Mouse (Mus musculus) skeletal muscle tissue, postnatal 0 days (tissue): ENCODE data around the gene Psg26. TPM values are rescaled to one million over a fixed set of nuclear protein-coding genes. Genes with fewer than 3 reads are reported as not detected.

Experiments used
- polyA plus RNA-seq: library from polyadenylated mRNA; unstranded; fragments of >200 nt; fragmentation: Nextera tagmentation; extraction: Ambion mirVana; gene quantifications from 2 replicates; pipeline ENCODE4 v1.2.1, GENCODE M21; 2015

The Psg26 gene
- polyA plus RNA-seq, result not detected in 2 replicates

DNA sequence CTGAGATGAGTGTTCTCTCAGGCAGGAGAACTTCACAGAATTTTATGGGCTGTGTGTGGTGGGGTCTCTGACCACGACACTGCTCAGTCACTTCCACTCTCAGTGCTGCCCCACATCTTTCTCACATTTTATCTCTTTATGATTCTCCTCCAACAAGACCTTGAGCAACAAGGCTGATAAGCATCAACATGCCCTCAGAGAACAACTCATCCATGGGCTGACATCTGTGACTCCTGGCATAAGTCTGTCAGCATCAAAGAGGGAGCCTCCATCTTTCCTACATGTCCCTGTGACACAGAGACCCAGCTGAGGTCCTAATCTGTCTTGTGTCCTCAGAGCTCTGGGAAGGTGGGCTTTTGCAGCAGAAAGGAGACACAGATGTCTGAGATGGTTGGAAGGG, at the start of gene Psg26:
Psg26 (minus strand) TSS at position 101 of the 400 bp plus-strand sequence.

DNA sequence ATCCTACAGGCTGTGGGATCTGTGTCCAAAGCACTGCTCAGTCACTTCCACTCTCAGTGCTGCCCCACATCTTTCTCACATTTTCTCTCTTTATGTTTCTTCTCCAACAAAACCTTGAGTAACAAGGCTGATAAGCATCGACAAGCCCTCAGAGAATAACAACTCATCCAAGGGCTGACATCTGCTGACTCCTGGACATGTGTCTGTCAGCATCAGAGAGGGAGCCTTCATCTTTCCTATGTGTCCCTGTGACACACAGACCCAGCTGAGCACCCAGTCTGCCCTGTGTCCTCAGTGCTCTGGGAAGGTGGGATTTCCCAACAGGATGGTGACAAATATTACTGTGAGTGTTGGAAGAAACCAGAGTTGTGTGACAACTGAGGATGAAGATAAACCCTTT, 48.2 kb upstream of the Psg26 start, which contains the start of gene Psg25:
Psg25 (minus strand) TSS at position 101 of the 400 bp plus-strand sequence.

GRCm38 (mm10) chr7:18431941-18432340, 52.0 kb downstream of the Psg26 start, which contains the start of gene Psg28:
Psg28 (minus strand) TSS chr7:18432041.

Other genes starting within 250 kb of the Psg26 start
- not detected in 2 replicates for gene Mill1, start 238.8 kb downstream of the Psg26 start, polyA plus RNA-seq
- not detected in 2 replicates for gene Psg18, start 129.2 kb downstream of the Psg26 start, polyA plus RNA-seq
- gene Psg28, start 52.1 kb downstream of the Psg26 start, polyA plus RNA-seq, result not detected in 2 replicates
- gene Psg25, start 48.1 kb upstream of the Psg26 start, polyA plus RNA-seq, result not detected in 2 replicates
- not detected in 2 replicates for gene Psg27, start 83.1 kb upstream of the Psg26 start, polyA plus RNA-seq
- gene Psg23, start 132.3 kb upstream of the Psg26 start, polyA plus RNA-seq, result not detected in 2 replicates
- not detected in 2 replicates for gene Psg21, start 172.5 kb upstream of the Psg26 start, polyA plus RNA-seq
- not detected in 2 replicates for gene Psg20, start 202.0 kb upstream of the Psg26 start, polyA plus RNA-seq
- gene Psg22, start 233.9 kb upstream of the Psg26 start, polyA plus RNA-seq, result not detected in 2 replicates